Mouse (Mus musculus) layer of hippocampus, postnatal 36 days (tissue): ENCODE data around the gene Diras2. TPM values are rescaled to one million over a fixed set of nuclear protein-coding genes. Genes with fewer than 3 reads are reported as not detected.

Experiments
- DNase-seq, 2 experiments: peaks; one replicate each; pipeline ENCODE4 v3.0.0; 2022
- total RNA-seq, 2 experiments: library from RNA; stranded (reverse); gene quantifications; 2 replicates each; pipeline ENCODE4 v1.2.3; 2021

The Diras2 gene
- total RNA-seq = 100 to 1,000 TPM; 143 to 152 TPM

GRCm38 (mm10) chr13:52531121-52531520, at the start of gene Diras2:
TSS of gene Diras2 (minus strand) at chr13:52531279.
- DNase-seq = no peak

GRCm38 (mm10) chr13:52578776-52579175, 47.7 kb upstream of the Diras2 start:
- DNase-seq = no peak

- no peak for DNase-seq
Observed at GRCm38 (mm10) chr13:52577939-52578338, 46.9 kb upstream of the Diras2 start.

- DNase-seq = no peak
Observed at GRCm38 (mm10) chr13:52577326-52577920, 46.3 kb upstream of the Diras2 start.

GRCm38 (mm10) chr13:52576841-52577240, 45.8 kb upstream of the Diras2 start:
- DNase-seq = no peak

- no peak for DNase-seq
Observed at GRCm38 (mm10) chr13:52576021-52576614, 45.0 kb upstream of the Diras2 start.

- no peak for DNase-seq
Observed at GRCm38 (mm10) chr13:52575483-52575882, 44.4 kb upstream of the Diras2 start.

GRCm38 (mm10) chr13:52574311-52574710, 43.2 kb upstream of the Diras2 start:
- DNase-seq = no peak

- DNase-seq = no peak
Observed at GRCm38 (mm10) chr13:52572451-52573446, 41.7 kb upstream of the Diras2 start.

- no peak for DNase-seq
Observed at GRCm38 (mm10) chr13:52571591-52572384, 40.7 kb upstream of the Diras2 start.

GRCm38 (mm10) chr13:52570276-52570675, 39.2 kb upstream of the Diras2 start:
- peak; percentile 55 to 65 for DNase-seq

- DNase-seq = peak; percentile 37 to 44
Observed at GRCm38 (mm10) chr13:52569194-52569769, 38.2 kb upstream of the Diras2 start.

- no peak for DNase-seq
Observed at GRCm38 (mm10) chr13:52566777-52567176, 35.7 kb upstream of the Diras2 start.

GRCm38 (mm10) chr13:52566188-52566760, 35.2 kb upstream of the Diras2 start:
- no peak for DNase-seq

GRCm38 (mm10) chr13:52565103-52565739, 34.1 kb upstream of the Diras2 start:
- DNase-seq = no peak

- DNase-seq = no peak
Observed at GRCm38 (mm10) chr13:52562166-52562571, 31.1 kb upstream of the Diras2 start.

- DNase-seq = no peak
Observed at GRCm38 (mm10) chr13:52561367-52562165, 30.5 kb upstream of the Diras2 start.

- no peak for DNase-seq
Observed at GRCm38 (mm10) chr13:52557421-52557820, 26.3 kb upstream of the Diras2 start.

- DNase-seq = no peak
Observed at GRCm38 (mm10) chr13:52554722-52555121, 23.6 kb upstream of the Diras2 start.

GRCm38 (mm10) chr13:52552822-52553477, 21.9 kb upstream of the Diras2 start:
- DNase-seq = no peak
